Mouse (Mus musculus) gastrocnemius, postnatal 10 days (tissue): ENCODE measurements at regions not wholly inside any gene's neighbourhood (a gene's known extent, or its start where the extent isn't known, plus 50 kb on each side); places are given as distances from the start of the nearest gene placed in this dataset.

ENCODE experiments used
- DNase-seq: peaks from one replicate; pipeline ENCODE4 v3.0.0; 2021; ENCODE audit warnings: mixed read lengths

DNA sequence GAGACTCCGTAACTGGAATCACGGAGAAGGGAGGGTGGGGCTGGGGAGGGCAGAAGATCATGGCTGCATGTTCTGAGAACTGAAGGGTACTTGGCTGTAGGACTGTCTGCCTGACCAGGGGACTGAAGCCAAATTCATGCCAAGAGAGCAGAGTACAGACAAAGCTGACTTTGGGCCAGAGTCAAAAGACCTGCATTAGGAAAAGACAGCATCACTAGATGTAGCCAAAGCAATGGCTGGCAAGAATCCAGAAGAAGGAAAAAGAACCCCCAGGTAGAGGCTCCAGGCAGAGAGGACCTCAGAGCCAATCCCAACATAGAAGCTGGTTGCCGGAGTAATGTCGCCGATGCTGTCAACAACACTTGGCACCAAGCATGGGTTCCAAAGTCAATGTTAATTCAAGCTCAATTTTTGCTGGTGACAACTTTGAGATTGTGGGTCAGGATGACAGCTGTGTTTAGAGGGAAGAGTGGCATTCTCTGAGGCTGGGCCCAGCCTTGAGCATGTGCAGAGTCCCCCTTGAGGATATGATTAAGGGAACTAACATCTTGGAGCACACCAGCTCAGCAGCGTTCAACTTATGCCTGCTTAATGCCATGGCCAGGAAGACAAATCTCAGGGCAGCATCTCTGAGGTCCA, 124.7 kb downstream of the Erv3 start:
- no peak for DNase-seq

DNA sequence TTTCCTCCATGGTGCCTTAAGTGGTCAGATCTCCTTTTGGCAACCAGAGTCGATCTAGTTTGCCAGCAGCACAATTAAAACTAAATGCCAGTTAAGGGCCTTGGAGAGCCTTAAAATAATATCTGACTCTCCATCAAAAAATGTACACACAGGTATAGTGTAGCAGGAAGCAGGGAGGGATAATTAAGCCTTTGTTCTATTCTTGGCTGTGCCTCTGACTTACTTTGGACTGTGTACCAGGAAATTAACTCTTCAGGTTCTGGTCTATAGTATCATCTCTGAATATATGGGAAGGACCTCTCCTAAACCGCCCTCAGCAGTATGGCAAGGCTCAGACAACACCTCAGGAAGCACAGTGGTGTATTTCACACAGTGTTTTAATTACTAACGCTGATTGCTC, 133.0 kb downstream of the Erv3 start:
- no peak for DNase-seq

DNA sequence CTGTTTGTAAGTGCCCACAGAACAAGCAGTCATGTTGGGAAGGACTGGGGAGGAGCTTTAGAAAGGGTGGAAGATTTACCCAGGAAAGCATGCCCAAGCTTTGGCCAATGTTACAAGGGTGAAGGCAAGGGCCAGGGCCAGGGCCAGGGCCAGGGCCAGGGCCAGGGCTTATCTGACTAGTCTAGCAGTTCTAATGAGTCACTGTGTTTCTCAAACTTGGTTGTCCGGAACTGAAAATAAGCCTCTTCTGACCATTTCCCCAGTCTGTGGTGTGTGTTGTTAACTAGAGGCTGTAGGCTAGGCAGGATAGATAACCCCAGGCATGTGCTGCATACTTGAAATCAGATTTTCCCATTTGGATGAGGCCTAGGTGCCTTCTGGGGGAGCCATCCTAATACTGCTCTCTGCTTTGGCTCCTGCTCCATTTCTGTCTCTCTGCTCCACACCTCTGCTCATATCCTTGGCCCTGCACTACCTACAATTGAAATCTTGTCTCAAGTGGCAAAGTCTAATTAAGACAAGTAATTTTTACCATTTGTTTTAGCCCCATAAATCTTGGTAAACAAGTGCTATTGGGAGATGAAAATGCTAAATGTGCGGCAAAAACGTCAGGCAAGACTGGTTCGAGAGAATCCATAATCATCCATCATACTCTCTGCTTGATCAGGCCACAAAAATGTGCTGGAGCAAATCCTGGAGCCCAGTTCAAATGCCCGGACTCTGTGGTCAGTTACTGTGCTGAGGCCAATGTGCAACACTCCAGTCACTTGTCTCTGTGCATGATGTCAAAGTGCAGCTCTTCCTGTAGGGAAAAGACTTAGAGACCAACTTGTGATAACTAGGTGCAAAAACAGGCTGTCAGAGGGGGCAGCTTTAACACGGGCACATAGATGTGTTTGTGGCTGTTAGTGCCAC, 137.7 kb downstream of the Erv3 start:
- DNase-seq, result no peak

DNA sequence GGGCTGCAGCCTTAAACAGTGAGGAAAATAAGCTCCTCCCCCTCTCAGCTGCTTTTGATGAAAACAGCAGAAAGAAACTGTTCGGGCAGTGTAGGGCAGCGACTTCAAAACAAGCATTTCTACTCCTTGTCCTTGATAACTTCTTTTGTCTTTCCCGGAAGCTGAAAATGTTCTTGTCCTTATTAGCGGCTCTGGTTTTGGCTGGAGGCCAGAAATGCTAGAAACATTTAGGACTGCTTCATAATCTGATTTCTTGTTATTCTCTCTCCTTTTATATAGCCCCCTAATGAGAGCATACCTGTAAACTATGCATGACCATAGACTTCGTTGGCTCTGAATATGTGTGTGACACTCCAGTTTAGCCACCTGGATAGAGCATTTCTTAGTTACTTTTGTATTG, 142.0 kb downstream of the Erv3 start:
- DNase-seq, result no peak

GRCm38 (mm10) chr2:131716841-131717240, 142.7 kb downstream of the Erv3 start:
- DNase-seq, result no peak

DNA sequence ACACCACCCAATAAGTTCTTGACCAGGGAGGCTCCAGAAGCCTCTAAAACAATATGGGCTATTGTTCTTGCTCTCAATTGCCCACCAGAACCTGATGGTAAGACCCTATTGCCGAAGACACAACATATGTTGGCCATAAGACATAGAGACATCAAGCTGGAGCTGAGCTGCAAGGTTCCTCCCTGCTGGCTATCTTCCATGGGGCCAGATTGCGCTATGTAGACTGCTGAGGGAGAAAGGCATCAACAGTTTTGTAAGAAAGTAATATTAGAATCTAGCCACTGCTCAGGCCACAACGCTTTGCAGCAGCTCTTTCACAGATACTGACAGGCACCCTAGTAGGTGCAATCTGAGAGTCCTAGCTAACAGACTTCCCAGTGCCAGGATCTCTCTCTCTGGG, 144.2 kb downstream of the Erv3 start:
- DNase-seq, result no peak

GRCm38 (mm10) chr2:131711886-131712285, 147.7 kb downstream of the Erv3 start:
- no peak for DNase-seq

GRCm38 (mm10) chr2:131706565-131706964, 144.5 kb upstream of the Adra1d start:
- no peak for DNase-seq

DNA sequence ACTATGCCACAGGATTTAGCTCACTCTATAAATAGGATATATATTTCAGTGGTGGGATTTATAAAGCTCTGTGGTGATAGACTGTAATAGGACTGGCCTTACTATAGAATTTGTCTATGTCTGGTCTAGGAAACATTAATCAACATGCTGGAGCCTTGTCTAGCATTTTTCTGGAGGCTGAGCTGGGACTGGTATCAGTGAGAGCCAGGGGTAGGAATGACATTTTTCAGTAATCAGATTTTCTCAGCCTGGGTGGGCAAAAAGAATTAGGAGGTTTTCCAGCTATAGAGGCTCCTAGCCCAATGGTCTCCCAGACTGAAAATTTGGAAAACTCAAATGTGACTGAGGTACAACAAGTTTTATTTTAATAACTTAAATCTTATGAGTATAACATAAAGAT, 142.3 kb upstream of the Adra1d start:
- DNase-seq, result no peak

DNA sequence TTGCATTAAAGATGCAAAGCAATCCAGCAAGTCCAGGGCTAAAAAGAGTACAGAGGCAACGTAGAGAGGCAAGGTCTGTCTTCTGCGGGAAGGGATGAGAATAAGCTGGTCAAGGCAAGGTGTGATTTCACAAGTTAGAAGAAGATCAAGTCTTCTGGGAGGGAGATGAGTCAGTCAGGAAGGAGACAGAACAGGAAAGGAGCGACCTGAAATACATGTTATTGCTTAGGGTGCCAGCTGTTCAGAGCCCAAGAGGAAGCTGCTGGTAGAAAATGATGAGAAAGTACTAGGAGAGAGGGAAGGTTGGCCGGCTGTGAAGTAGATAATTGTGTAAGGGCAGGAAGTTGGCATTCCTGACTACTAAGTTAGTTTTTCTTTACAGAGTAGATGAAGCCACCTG, 140.1 kb upstream of the Adra1d start:
- DNase-seq, result no peak

DNA sequence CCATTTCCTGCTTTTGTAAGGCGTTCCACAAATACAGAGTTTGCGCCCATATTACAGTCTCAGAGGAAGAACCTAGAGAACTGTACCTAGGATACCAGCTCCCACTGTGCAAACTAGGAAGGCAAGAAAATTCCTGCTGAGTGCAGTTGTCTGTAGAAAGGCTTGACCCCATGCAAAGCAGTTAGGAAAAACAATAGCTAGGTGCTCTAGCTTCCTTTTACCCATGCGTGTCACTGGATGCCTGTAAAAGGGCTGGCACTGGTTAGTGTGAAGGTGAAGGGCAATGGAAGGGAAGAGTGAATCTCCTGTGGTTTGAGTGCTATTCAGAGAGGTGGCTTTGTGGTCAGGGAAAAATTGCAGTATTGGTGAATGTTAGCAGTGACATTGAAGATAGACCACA, 137.7 kb upstream of the Adra1d start:
- no peak for DNase-seq

- DNase-seq, result no peak
Measured at GRCm38 (mm10) chr2:131698008-131698965, 136.2 kb upstream of the Adra1d start.

GRCm38 (mm10) chr2:131696307-131696706, 134.2 kb upstream of the Adra1d start:
- DNase-seq, result peak; percentile 22

GRCm38 (mm10) chr2:131689996-131690395, 127.9 kb upstream of the Adra1d start:
- no peak for DNase-seq

DNA sequence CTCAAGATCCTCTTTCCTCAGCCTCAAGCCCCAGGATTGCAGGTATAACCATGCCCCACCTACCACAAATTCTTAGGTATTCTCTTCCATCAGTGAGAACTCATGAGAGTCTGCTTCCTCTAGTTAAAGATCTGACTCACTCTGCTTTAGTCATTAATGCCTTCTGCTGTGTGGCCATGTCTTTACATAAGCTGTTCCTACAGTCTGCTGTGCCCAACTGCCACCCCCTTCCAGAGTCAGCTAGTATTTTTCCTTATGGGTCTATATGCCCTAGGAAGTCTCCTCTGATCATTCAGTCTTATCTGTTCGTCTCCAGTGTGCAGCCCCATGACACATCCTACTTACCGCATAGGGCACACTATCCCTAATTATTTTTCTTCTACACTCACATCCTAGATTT, 126.2 kb upstream of the Adra1d start:
- no peak for DNase-seq

DNA sequence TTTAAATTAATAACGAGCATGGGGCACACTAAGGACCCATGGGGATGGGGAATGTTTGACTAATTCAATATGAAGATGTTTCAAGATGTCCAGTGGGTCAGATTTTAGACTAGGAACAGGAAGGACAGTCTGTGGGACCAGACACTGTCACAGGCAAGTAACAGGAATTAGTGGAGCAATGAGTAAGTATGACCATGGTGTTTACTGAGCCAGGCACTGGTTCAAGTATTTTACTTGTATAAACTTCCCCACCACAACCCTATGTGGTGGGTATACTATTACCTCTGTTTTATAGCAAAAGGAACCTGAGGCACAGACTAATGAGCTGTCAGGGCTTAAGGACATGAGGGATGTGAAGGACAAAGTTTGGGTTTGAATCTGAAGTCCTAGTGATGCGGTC, 125.4 kb upstream of the Adra1d start:
- no peak for DNase-seq

DNA sequence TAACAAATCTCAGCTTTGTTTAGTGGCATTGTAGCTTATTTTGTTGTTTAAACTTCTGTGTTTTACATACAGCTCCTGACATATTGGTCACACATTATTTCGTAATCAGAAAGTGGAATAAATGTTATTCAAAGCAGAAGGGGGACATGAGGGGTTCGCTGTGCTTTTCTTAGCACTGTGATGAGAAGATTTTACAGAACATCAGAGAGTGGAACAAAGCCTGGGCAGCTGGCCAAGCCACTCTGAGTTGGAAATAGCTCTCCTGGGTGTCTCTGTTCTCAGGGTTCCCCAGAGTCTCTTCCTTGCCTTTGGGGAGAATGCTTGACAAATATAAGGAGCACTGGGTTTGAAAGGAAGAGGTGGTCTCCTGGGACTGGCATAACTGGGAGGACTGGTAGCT, 124.7 kb upstream of the Adra1d start:
- peak; percentile 52 for DNase-seq

- no peak for DNase-seq
Measured at GRCm38 (mm10) chr2:131685326-131685725, 123.2 kb upstream of the Adra1d start.

DNA sequence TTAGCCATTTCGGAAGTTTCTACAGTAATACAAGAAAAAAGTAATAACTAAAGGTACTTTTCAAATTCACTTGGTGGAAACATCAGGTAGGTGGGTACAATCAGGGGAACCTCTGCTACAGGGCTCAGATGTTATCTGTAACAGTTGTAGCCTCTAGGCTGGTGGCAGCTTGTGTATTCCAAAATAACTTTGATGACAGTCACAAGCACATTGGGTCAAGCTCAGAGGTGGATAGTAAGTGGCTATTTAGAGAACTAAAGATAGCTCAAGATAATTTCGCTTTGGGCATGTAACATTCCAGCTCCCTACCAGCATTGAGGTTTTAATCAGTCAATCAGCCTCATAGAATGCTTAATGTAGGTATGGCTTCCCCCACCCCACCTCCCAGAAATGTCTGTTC, 121.7 kb upstream of the Adra1d start:
- no peak for DNase-seq

- no peak for DNase-seq
Measured at GRCm38 (mm10) chr2:131678484-131678883, 116.4 kb upstream of the Adra1d start.

DNA sequence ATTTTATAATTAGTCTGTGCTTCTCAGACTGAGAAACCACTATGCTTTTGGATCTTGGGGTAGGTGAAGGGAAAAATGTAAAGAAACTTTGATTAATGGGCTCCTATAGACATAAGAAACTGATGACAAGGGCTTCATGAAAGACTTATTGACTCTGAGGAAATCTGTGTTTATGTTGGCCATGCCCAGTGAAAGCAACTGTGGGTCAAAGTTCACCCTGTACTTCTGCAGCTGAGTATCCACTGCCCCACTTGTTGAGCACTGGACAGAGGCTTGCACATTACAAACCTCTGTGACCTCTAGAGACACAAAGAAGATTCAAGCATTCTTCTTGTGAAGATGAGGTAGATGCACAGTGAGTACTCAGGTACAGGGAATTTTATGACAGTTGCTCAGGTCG, 114.7 kb upstream of the Adra1d start:
- no peak for DNase-seq

GRCm38 (mm10) chr2:131674872-131675271, 112.8 kb upstream of the Adra1d start:
- no peak for DNase-seq

GRCm38 (mm10) chr2:131673351-131673750, 111.3 kb upstream of the Adra1d start:
- DNase-seq, result no peak
